Mouse (Mus musculus): Measurements from ENCODE around the gene Ak3.

Gene Ak3

GRCm38 (mm10) chr19:28995366-28995765 lies 52.4 kb downstream of the Ak3 start:
- DNase-seq (ENCODE audit: low spot score): no peak

- no peak for DNase-seq (ENCODE audit: low spot score)
Measured at GRCm38 (mm10) chr19:28994870-28995269, 52.9 kb downstream of the Ak3 start.

GRCm38 (mm10) chr19:28991391-28991790 lies 56.4 kb downstream of the Ak3 start:
- DNase-seq (ENCODE audit: low spot score): peak; percentile 11

- peak; percentile 46 for DNase-seq (ENCODE audit: low spot score)
Measured at GRCm38 (mm10) chr19:28990590-28991221, 57.1 kb downstream of the Ak3 start.

- peak; percentile 98 for DNase-seq (ENCODE audit: low spot score)
Measured at GRCm38 (mm10) chr19:28990194-28990589, 57.6 kb downstream of the Ak3 start, which contains the start of gene Cdc37l1. TSS of gene Cdc37l1 (plus strand) at chr19:28990352.

GRCm38 (mm10) chr19:28989515-28989914 lies 58.2 kb downstream of the Ak3 start:
- DNase-seq (ENCODE audit: low spot score): no peak

- DNase-seq (ENCODE audit: low spot score): no peak
Measured at GRCm38 (mm10) chr19:28982617-28983016, 65.1 kb downstream of the Ak3 start.

GRCm38 (mm10) chr19:28974862-28975611 lies 72.7 kb downstream of the Ak3 start:
- peak; percentile 86 for DNase-seq (ENCODE audit: low spot score)
